14 mouse cellular contexts compared by ENCODE assay signal in genomic region chr1:43542339-43542738, GRCm38 (mm10).
A peak's percentile ranks its signal among the peaks of the same experiment; 100 is the strongest.
DNase-seq lines count a peak whose midpoint lies in the region; ATAC-seq and TF ChIP-seq lines count a peak whose summit lies in the region.
"Had no signal": no experiment of that assay in that cellular context is flagged by ENCODE, and none has a peak within 500 bp of the region (broad histone marks: within the 10 kb centered on the region; RNA-seq: fewer than 3 reads in every experiment).

No protein-coding gene starts in this region.

- WGBS in heart, embryonic 16.5 days = 57% methylated on average over 4 of the region's 4 CpGs
- 13% methylated on average over 4 of the region's 4 CpGs for WGBS in bone marrow, adult 2 months

- no peak for DNase-seq in heart, postnatal 25 days (ENCODE audit: low spot score)
- peak; percentile 34 to 41 for DNase-seq in B cell, adult 2 months
- peak; percentile 72 for DNase-seq in naive thymus-derived CD4-positive, alpha-beta T cell, adult 2 months (ENCODE audit: low read depth)
- no peak for DNase-seq in adrenal gland, postnatal 36 days
- DNase-seq in layer of hippocampus, adult 18-20 months (ENCODE audit: low spot score in 2 of 2) = no peak
- no peak for DNase-seq in ovary, postnatal 10 days (ENCODE audit: low spot score)
- DNase-seq: adrenal gland, postnatal 14 days; cerebellum, adult 2 months; gastrocnemius, postnatal 25 days; heart, postnatal 14 days; lung, postnatal 10 days had no signal

- H3K27me3 ChIP-seq in heart, embryonic 16.5 days (ENCODE audit: control insufficient read depth, insufficient read depth, low read length) = no peaks in the 10 kb centered on the region

- peaks cover 19% of the 10 kb centered on the region for H3K4me1 ChIP-seq in heart, embryonic 16.5 days (ENCODE audit: control insufficient read depth, insufficient read depth, low read length)
- H3K4me1 ChIP-seq in bone marrow, adult 2 months (ENCODE audit: control insufficient read depth, insufficient read depth, low read length) = peaks cover 1% of the 10 kb centered on the region

- no peak for TF ChIP-seq POLR2A in bone marrow, adult 2 months (IDR thresholded peaks at IDR 0.05; ENCODE audit: borderline replicate concordance, control insufficient read depth, low read depth, low read length)

- no peaks in the 10 kb centered on the region for H3K9me3 ChIP-seq in heart, embryonic 16.5 days (replicated peaks; ENCODE audit: control insufficient read depth, low read length)

- H3K4me2 ChIP-seq in heart, embryonic 16.5 days (ENCODE audit: low read depth, low read length) = no peak overlapping the region

- no peak overlapping the region for H3K9ac ChIP-seq in heart, embryonic 16.5 days (ENCODE audit: low read length)

- peak overlapping the region; percentile 70; the same call in 1 of the 2 replicates for H3K27ac ChIP-seq in heart, embryonic 16.5 days (ENCODE audit: low read length)
- no peak overlapping the region for H3K27ac ChIP-seq in bone marrow, adult 2 months (ENCODE audit: control insufficient read depth, insufficient read depth, low read depth, low read length, poor library complexity)

- peak; percentile 55; the same call in 1 of the 2 replicates for ATAC-seq in heart, embryonic 16.5 days (replicated peaks; ENCODE audit: extremely low read depth, insufficient read depth, low FRiP score)
- ATAC-seq: intestine, postnatal 0 days had no signal

- TF ChIP-seq CTCF in bone marrow, adult 2 months (IDR thresholded peaks at IDR 0.05; ENCODE audit: control insufficient read depth, insufficient read depth, low read length) = 0 out of 2 replicates have a peak, but pooled peaks have one; percentile 6

- H3K4me3 ChIP-seq in heart, embryonic 16.5 days (ENCODE audit: low read length) = no peak overlapping the region
- no peak overlapping the region for H3K4me3 ChIP-seq in bone marrow, adult 2 months (replicated peaks; ENCODE audit: control insufficient read depth, low read depth, low read length)

- intact Hi-C loops in heart, postnatal 25 days (cut with DNase I) = no loop called here

- H3K36me3 ChIP-seq in heart, embryonic 16.5 days (ENCODE audit: control insufficient read depth, insufficient read depth) = no peaks in the 10 kb centered on the region

Comparison
In these comparisons a context has a peak if more than half of its experiments do, and no peak if none do; other contexts are left out.
1. DNase-seq: peak in B cell, adult 2 months (2 of 2) and naive thymus-derived CD4-positive, alpha-beta T cell, adult 2 months (single experiment); none in heart, postnatal 25 days (single experiment), adrenal gland, postnatal 36 days (0 of 2), layer of hippocampus, adult 18-20 months (0 of 2) and ovary, postnatal 10 days (single experiment).